Mouse (Mus musculus): Measurements from ENCODE around the gene Ttc28.

Gene Ttc28

DNA sequence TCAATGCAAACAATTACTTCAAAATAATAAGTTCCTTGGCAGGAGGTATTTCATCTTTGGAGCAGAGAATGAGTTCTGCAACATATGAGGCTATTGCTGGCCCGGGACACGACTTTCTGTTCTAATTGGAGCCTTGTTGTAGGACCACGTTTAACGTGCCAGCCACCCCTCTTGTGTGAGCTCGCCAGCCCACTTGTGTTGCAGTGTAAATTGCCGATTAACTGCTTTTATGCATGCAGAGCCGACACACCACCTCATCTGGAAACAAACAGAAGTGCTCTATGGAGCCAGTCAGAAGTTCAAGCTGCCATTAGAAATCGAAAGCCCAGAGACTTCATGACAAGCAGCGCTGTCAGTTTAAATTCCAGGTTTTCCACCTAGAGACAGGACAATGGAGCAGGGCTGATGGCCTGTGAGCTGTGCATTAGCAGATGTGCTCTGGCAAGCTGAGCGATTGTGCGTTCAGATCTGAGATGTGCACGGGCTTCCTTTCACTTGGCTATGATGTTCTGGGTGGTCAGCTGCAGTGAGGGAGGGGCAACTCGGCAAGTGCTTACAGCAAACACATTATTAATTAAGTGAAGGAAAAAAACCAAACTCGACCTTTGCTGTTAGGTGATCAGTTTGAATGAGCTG lies 167.4 kb downstream of the Ttc28 start:
- DNase-seq (ENCODE audit: extremely low spot score, low spot score) = no peak

DNA sequence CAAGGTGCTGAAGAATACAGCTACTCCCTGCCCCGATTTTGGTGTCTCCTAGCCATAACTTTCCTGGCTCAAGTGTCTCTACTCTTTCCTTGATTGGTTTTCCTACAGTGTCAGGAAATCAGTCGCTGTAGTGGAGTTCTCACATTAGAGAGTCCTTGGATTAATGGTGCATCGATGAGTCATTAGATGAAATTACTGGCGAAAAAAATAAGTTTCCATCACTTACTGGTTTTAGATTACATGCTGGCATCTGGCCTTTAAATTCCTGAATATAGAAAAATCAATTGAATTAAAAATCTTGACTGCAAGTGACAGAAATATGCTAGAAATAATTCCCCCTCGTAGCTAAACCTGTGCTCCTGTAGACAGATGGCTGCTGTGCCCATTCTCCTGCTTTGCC lies 168.4 kb downstream of the Ttc28 start:
- DNase-seq (ENCODE audit: extremely low spot score, low spot score) = no peak

DNA sequence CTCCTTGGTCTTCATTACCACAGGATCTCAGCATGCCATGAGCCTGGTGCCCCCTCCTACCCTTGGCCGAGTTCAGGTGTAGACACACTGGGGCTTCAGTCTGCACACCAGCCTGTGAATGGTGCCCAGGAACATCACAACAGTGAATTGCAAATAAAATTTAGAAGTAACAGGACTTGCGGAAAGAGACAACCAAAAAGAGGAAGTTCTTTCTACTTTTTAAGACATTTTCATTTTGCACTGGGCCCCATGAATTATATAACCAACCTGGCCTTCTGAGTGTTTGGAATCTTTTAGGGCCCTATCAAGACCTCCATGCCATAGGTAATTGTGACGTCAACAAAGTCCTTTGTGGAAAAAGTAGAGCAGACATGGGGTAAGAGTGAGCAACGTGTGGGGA lies 170.0 kb downstream of the Ttc28 start:
- no peak for DNase-seq (ENCODE audit: extremely low spot score, low spot score)

DNA sequence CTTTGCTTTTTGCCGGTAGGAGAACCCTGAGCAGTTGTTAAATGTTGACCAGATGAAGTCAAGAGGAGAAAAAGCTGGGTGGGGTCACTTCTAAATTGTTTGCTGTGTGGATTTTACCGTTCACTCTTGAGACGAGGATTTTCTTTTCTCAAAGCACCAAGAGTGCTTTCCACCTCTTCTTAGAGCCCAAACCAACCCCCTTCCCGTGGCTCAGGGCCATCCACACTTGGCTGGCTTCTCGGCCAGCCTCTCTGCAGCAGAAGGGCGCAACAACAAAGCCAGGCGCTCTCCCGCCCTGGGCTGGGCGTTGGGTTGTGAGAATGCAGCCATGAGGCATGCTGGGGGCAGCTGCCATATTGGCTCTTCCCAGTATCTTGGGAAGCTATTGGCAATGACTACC lies 170.5 kb downstream of the Ttc28 start:
- no peak for DNase-seq (ENCODE audit: extremely low spot score, low spot score)

DNA sequence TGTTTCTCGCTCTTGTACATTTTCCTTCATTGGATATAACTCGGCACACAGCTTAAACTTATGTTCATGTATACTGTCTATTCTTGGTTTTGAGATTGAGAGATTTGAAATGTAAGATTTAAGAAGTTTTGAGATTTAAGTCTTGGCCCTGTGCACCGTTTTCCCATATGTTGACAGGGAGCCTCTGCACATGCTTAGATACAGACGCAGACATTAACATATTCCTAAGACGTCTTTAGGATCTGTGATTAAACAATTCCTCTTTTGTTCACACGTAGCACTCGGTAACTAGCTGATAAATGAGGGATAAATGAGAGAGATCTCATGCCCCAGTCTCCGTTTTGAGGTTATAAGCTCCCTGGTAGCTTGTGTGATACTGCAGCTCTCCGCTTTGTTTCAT lies 174.8 kb downstream of the Ttc28 start:
- no peak for DNase-seq (ENCODE audit: extremely low spot score, low spot score)

DNA sequence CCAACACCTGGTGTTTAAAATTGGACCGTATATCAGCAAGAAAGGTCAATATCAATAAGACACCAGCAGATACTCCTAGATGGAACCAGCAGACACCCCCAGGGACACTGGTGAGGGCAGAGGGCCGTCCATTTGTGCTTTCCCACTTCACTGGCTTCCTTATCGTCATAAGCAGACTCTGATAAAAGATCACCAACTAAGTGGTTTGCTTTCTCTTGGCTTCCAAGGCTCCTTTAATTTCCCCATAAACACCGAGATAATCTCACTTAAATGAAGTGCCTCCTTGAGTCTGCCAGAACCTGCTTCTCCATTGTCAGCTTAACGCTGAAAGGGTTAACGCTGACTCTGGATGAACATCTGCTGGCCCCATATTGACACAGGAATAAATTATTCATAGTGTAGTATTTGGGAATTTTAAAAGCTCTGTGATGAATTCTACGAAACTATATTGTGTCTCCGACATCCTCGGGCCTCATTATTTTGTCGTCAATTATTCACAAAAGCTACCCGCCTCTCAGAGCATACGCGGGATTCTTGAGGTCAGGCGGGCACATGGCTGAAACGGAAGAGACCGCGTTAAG lies 175.3 kb downstream of the Ttc28 start:
- DNase-seq (ENCODE audit: extremely low spot score, low spot score) = no peak

DNA sequence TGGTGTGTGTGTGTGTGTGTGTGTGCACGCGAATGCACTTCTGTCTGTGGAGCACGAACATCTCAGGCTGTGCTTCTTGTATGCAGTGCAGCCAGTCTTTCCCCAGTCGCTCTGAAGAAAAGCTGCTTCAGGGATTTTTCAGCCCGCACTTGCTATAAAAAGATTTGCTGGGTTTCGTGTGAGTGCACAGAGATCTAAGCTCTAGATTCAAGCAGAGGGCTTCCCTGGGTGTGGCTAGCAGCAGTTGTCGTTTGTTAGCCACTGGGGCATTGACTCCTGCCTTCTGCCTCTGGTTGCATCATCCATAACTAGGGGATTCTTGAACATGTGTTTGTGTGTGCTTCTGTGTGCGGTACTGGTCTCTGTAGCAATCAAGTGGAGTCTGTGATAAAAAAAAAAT lies 175.9 kb downstream of the Ttc28 start:
- no peak for DNase-seq (ENCODE audit: extremely low spot score, low spot score)

DNA sequence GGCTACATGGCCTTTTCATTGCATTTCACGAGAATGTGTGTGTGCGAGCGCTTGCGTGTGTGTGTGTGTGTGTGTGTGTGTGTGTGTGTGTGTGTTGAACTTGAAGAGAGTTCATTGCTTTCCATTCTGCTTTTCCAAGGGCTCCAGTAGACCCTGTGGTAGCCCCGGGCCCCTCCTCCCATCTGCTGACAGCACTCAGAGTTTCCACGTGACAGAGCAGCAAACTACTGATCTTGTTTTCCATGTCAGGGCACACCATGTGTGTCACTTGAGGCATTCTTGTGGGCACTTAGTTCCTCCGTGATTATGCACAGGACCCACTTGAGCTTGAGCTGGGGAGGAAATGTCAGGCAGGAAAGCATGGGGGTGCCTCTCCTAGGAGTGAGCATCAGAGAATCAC lies 177.5 kb downstream of the Ttc28 start:
- DNase-seq (ENCODE audit: extremely low spot score, low spot score) = no peak

DNA sequence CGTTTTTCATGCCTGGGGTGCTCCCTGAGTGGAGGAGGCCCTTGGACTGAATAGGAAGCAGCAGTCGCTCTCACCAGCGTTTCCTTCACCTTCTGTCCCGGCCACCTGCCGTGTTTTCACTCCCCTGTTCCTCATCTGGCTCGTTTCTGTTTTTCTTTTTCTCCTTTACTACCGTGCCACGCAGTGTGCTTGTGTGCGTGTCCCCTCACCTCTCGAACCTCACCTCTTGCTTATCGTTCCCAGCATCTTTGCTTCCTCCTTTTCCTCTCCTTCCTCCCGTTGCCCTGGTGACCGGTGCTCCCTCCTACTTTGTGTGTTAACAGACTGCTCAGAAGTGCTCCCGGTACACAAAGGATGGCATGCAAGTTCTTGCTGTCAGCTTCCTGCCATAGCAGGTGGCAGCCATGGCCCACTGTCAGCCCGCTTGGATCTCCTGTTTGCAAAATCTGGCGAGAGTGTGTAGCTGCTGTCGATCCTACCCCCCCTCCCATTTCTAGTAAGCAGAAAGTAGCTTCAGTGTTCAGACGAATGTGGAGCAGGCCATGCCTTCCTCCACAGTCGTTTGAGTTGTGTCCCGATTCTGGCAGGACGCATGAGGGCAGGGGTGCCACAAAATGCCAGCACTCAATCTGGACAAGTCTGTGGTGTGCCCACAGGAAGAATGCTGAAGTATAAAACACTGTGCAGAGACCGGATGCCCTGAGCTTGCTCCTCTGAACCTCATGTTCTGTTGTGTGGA lies 179.0 kb downstream of the Ttc28 start:
- DNase-seq (ENCODE audit: extremely low spot score, low spot score) = no peak

DNA sequence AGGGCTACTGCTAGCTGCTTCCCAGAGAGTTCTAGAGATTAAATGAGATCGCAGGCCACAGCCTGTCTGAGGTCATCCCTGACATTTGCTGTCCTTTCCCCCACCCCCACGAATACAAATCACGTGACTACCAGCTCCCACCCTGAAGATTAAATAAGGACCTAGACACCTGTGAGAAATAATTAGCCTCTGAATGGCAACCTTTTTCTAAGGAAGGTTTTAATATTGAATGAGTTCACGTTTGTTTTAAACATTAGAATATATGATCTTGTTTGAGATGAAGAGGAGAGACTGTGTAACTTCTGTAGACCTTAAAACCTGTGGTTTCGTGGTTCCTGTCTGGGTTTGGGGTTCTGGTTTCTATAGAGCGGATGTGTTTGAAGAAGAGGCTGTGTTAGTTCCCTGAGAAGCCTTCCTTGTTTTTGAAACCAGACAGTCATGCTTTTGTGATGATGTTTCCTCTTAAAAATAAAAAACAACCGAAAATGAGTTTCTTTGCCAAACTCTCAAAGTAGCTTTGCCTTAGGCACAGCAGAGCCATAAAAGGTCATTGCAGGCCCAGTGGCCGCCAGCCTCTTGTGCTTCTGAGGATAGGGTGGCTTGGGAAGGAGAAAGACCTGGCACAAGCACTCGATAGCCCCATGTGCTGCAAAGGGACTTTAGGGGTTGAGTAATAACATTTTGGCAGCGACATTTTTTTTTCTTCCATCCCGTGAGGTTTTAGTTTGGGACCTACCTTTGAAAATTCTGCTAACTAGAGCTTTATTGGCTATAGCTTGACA lies 179.7 kb downstream of the Ttc28 start:
- DNase-seq (ENCODE audit: extremely low spot score, low spot score) = no peak

DNA sequence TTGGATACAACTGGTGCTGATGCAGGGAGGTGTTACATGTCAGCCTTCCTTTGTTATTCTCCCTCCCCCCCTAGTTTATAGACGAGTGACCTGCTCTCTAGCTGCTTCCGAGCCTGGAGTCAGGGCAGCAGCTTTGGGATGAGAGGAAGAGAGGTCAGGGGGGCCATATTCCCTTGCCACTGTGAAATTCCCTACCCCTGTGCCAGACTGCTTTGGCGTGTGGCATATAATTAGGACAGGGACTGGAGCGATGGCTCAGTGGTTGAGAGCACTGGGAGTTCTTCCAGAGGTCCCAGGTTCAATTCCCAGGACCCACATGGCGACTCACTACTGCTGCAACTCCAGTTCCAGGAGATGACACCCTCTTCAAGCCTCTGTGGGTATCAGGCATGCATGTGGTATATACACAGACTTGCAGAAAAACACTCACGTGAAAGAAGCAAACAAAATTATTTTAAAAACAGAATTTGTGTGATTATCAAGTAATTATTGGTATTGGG lies 180.7 kb downstream of the Ttc28 start:
- no peak for DNase-seq (ENCODE audit: extremely low spot score, low spot score)

DNA sequence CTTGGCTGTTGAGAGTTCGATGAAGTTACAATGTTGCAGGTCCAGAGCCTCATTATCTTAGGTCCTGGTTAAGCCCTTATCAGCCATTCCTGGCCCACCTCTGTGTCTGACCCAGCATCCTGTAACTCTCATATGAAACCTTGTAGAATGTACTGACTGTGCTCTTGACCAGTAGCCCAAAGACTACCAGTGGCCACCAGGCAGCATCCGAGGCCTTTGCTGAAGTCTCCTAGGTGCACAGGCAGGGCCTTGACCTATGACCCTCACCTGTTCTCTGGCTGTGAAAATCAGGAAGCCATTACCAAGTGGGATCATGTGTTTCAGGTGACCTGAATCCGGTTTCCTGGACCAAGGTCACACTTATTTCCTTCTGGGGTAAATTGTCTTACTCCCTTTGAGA lies 183.6 kb downstream of the Ttc28 start:
- no peak for DNase-seq (ENCODE audit: extremely low spot score, low spot score)

DNA sequence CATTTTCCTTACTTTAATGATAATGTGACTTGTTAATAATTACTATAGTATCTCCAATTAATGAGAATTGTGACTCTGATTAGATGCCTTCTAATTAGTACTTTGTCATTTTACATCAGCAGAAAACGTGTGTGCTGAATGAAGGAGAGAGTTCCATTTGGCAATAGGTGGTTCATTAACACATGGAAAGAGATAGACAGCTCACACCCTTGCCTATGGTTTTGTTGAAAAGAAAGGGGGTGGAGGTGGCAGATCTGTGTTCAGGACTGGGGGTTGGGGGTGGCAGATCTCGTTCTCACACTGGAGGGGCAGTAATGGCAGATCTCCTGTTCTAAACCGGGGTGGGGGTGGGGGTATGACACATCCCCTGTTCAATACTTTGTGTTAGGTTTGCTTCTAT lies 184.4 kb downstream of the Ttc28 start:
- no peak for DNase-seq (ENCODE audit: extremely low spot score, low spot score)

DNA sequence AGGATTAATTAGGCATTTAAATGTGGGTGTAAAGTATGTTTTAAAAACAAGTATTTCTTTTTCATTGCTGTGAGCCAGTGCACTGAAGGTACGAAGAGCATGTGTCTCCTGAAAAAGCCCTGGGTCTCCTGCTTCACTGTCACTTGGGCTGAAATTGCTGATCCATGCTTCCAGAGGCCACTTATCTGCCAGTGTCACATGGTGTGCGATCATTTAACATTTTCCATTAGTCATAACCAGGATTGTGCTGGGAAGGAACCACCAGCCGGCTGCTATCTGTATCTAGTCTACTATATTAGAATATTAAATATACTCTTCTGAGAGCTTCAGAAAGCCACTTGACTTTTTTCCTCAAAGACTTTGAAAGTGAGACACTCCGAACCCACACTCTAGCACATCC lies 186.2 kb downstream of the Ttc28 start:
- DNase-seq (ENCODE audit: extremely low spot score, low spot score) = no peak

DNA sequence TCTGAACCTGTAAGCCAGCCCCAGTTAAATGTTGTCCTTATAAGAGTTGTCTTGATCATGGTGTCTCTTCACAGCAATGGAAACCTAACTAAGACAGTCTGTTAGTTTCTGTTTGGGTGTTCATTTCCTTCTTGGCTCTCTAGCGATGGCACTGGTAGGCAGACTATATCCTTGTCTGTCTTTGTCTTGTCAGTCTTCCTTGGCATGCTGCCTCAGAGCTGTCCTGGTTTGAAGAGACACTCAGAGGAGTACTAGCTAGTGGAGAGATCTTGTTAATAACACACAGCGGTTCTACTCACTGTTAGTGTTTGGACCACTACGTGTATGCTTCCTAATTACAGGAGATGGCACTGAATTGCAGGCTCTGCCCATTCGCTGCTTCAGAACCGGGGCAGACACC lies 189.9 kb downstream of the Ttc28 start:
- DNase-seq (ENCODE audit: extremely low spot score, low spot score) = no peak

DNA sequence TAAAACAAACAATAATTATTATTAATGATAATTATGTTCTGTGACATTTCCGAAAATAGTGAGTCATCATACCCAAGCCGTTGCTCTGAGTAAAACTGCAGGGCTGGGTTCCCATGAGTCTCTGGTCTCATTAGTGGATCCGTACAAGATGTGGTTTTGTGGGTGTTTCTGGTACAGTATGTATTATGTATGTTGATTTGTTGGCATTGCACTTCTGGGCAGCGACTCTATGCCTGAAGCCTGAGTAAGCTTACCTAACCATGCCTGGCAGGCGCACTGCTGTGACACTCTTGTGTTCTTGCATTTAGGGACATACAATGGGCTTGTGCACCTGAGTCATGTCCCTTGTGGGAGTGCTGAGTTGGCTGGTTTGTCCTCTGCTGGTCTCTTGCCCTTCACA lies 190.3 kb downstream of the Ttc28 start:
- DNase-seq (ENCODE audit: extremely low spot score, low spot score) = no peak

DNA sequence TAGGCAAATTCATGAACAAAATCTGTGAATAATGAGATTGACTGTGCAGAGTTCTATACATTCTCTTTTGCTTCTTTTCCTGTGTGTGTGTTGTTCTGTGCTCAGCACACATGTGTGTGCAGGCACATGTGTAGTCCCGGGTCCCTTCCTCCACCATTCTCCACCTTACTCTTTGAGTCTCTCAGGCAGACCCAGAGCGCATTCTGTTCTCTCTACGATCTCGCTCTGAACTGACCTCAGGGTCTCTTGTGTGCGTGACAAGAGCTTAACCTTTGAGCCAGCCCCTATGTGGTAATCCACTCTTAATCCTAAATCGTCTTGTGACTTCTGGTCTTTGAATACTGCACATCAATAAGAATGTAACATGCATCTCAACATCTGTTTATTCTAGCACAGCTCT lies 190.8 kb downstream of the Ttc28 start:
- DNase-seq (ENCODE audit: extremely low spot score, low spot score) = no peak

DNA sequence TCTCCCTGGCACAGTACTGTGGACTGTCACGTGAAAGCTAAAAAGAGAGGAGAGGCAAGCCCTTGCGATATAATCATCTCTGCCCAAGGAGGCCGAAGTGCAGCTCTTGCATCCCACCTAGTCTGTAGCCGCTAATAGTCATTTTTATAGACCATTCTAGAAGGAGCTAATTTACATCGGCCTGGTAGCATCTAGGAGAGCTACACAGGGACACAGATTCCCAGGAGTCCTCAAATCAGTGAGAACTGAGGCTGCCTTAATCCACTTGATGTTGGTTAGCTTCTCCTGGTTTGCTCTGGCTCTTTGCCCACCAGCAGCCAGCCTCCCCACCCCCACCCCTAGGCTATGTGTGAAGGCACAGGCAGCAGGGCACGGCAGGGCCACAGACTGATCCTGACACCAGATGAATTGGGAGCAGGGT lies 193.7 kb downstream of the Ttc28 start:
- DNase-seq (ENCODE audit: extremely low spot score, low spot score) = no peak

DNA sequence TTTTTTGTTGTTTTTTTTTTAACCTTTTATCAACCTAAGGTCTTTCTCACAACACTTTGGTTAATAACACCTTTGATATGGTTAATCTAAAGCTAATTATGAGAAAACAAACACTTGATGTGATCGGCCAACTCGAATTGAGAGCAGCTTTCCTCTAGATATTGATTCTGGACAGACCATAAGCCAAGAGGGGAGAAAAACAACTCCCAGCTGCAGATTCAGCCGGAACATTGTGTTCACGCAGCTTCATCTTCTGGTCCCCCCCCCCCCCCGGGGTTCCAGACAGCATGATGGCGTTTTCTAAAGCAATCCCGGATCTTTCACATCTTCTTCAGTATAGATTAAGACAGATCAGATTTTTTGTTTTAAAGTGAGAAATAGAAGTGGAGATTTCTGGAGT lies 194.4 kb downstream of the Ttc28 start:
- no peak for DNase-seq (ENCODE audit: extremely low spot score, low spot score)

DNA sequence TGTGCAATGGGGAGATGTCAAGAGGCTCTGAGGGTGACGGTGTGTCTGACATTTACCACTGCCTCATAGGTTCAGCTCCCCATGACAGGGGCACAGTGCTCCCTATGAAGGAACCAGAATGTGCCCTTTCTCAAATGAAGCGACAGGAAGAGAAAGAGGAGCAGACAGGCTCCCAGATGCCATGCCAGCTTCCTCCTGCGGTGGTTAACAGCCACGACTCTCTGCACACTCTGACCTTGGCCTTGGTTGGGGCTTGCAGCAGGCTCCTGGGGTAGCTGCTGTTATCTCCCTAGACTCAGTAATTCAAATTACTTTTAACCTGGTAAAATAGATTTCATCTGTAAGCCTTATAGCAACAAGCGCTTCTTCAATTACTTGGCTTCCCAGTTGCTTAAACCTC lies 196.2 kb downstream of the Ttc28 start:
- DNase-seq (ENCODE audit: extremely low spot score, low spot score) = no peak

DNA sequence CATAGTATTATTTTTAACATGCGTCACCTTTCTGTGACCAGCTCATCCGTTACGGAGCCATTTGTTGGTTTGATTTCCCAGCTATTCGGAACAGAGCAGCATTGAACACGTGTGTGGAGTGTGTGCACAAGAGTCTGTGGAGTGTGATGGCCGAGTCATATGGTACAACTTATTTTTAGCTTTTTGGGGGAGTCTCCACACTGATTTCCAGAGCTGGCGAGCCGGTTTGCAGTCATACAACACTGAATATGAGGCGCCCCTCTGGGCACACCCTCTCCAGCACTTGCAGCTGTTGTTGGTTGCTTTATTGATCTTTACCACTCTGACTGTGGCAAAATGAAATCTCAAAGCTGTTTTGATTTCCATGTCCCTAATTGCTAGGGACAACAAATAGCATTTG lies 197.7 kb downstream of the Ttc28 start:
- no peak for DNase-seq (ENCODE audit: extremely low spot score, low spot score)

DNA sequence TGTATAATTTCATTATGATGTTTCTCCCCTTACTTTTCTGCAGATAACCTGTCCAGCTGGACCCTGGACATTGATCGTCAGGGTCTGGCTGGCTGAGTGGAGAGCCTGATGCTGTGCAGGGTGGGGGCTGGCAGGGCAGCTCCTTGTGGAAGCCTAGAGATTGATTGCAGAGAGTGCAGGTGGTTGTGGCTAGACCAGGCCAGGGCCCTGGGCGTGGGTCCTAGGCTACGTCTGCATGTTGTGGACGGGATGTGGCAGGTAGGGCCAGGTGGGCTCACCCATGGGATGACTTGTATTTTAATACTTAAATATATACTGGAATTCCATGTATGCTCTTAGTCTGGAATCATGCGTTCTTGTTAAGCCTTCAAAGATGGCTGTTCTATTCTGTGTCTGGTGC lies 201.0 kb downstream of the Ttc28 start:
- DNase-seq (ENCODE audit: extremely low spot score, low spot score) = no peak

Data from neural tube, embryonic 10.5 days (tissue).